Mouse (Mus musculus) liver, postnatal 0 days (tissue): ENCODE results near the gene Vwa2.

ENCODE experiments used
- CTCF ChIP-seq: sonication (generic); IDR thresholded peaks from 2 replicates; pipeline ENCODE4 v1.5.1; 2016; ENCODE audit warnings: antibody characterized with exemption, low read depth
- EP300 ChIP-seq: IDR thresholded peaks from 2 replicates; pipeline ENCODE4 v1.6.1; 2016; ENCODE audit warnings: antibody characterized with exemption, low read depth, mild to moderate bottlenecking

GRCm38 (mm10) chr19:56887879-56888278 lies 13.8 kb downstream of the Vwa2 start:
- TF ChIP-seq CTCF (no peak), EP300 (no peak)
